Mouse (Mus musculus): ENCODE results near the gene Nfe2. TPM values are rescaled to one million over a fixed set of nuclear protein-coding genes. Genes with fewer than 3 reads are reported as not detected.
A peak's percentile ranks its signal among the peaks of the same experiment; 100 is the strongest.

Gene Nfe2
- total and polyA plus RNA-seq, 2 experiments from 2014 or later: 0.32 to 0.99 TPM

GRCm38 (mm10) chr15:103294649-103295048 lies 36.4 kb upstream of the Nfe2 start:
- no peaks in the 10 kb centered on the region for H3K9me3 ChIP-seq (ENCODE audit: low read length)
- no peaks in the 10 kb centered on the region for H3K27me3 ChIP-seq (ENCODE audit: insufficient read depth, low read length)
- H3K4me1 ChIP-seq (ENCODE audit: insufficient read depth, low read length): peaks cover 8% of the 10 kb centered on the region
- H3K27ac ChIP-seq (ENCODE audit: low read depth, low read length): no peak overlapping the region
- no peak overlapping the region for H3K4me3 ChIP-seq (ENCODE audit: low read depth, low read length)
- no peak overlapping the region for H3K9ac ChIP-seq (replicated peaks; ENCODE audit: low read length, poor library complexity, severe bottlenecking)
- no peak overlapping the region for H3K4me2 ChIP-seq (ENCODE audit: low read depth, low read length, poor library complexity, severe bottlenecking)
- WGBS: 66% methylated on average over 2 of the region's 2 CpGs
- DNase-seq (ENCODE audit: low spot score) (no peak), ATAC-seq (ENCODE audit: low FRiP score) (no peak)
- H3K36me3 ChIP-seq (ENCODE audit: insufficient read depth, low read length): peaks cover 18% of the 10 kb centered on the region
- no peak for TF ChIP-seq CTCF (IDR thresholded peaks at IDR 0.05)

GRCm38 (mm10) chr15:103293375-103293774 lies 35.2 kb upstream of the Nfe2 start:
- H3K9me3 ChIP-seq (ENCODE audit: low read length): no peaks in the 10 kb centered on the region
- H3K4me2 ChIP-seq (ENCODE audit: low read depth, low read length, poor library complexity, severe bottlenecking): no peak overlapping the region
- WGBS: 98% methylated on average over 2 of the region's 2 CpGs
- H3K9ac ChIP-seq (replicated peaks; ENCODE audit: low read length, poor library complexity, severe bottlenecking): no peak overlapping the region
- TF ChIP-seq CTCF (IDR thresholded peaks at IDR 0.05): peak; percentile 27; the same call in 1 of the 2 replicates
- no peak for DNase-seq (ENCODE audit: low spot score)
- H3K4me3 ChIP-seq (ENCODE audit: low read depth, low read length): no peak overlapping the region
- H3K4me1 ChIP-seq (ENCODE audit: insufficient read depth, low read length): no peaks in the 10 kb centered on the region
- H3K36me3 ChIP-seq (ENCODE audit: insufficient read depth, low read length): peaks cover 13% of the 10 kb centered on the region
- H3K27me3 ChIP-seq (ENCODE audit: insufficient read depth, low read length): no peaks in the 10 kb centered on the region
- no peak for ATAC-seq (ENCODE audit: low FRiP score)
- H3K27ac ChIP-seq (ENCODE audit: low read depth, low read length): no peak overlapping the region

- H3K36me3 ChIP-seq (ENCODE audit: insufficient read depth, low read length): peaks cover 13% of the 10 kb centered on the region
- H3K9ac ChIP-seq (replicated peaks; ENCODE audit: low read length, poor library complexity, severe bottlenecking): no peak overlapping the region
- H3K4me2 ChIP-seq (ENCODE audit: low read depth, low read length, poor library complexity, severe bottlenecking): no peak overlapping the region
- no peaks in the 10 kb centered on the region for H3K27me3 ChIP-seq (ENCODE audit: insufficient read depth, low read length)
- WGBS: 77% methylated on average over 4 of the region's 4 CpGs
- no peak for ATAC-seq (ENCODE audit: low FRiP score)
- no peak for DNase-seq (ENCODE audit: low spot score)
- H3K4me3 ChIP-seq (ENCODE audit: low read depth, low read length): no peak overlapping the region
- no peaks in the 10 kb centered on the region for H3K9me3 ChIP-seq (ENCODE audit: low read length)
- no peak for TF ChIP-seq CTCF (IDR thresholded peaks at IDR 0.05)
- no peak overlapping the region for H3K27ac ChIP-seq (ENCODE audit: low read depth, low read length)
- no peaks in the 10 kb centered on the region for H3K4me1 ChIP-seq (ENCODE audit: insufficient read depth, low read length)
Measured at GRCm38 (mm10) chr15:103292673-103293345, 34.6 kb upstream of the Nfe2 start.

- no peaks in the 10 kb centered on the region for H3K4me1 ChIP-seq (ENCODE audit: insufficient read depth, low read length)
- no peaks in the 10 kb centered on the region for H3K27me3 ChIP-seq (ENCODE audit: insufficient read depth, low read length)
- DNase-seq (ENCODE audit: low spot score): no peak
- H3K9me3 ChIP-seq (ENCODE audit: low read length): no peaks in the 10 kb centered on the region
- no peak overlapping the region for H3K27ac ChIP-seq (ENCODE audit: low read depth, low read length)
- ATAC-seq (ENCODE audit: low FRiP score): no peak
- H3K4me3 ChIP-seq (ENCODE audit: low read depth, low read length): no peak overlapping the region
- peaks cover 13% of the 10 kb centered on the region for H3K36me3 ChIP-seq (ENCODE audit: insufficient read depth, low read length)
- no peak overlapping the region for H3K4me2 ChIP-seq (ENCODE audit: low read depth, low read length, poor library complexity, severe bottlenecking)
- TF ChIP-seq CTCF (IDR thresholded peaks at IDR 0.05): no peak
- no peak overlapping the region for H3K9ac ChIP-seq (replicated peaks; ENCODE audit: low read length, poor library complexity, severe bottlenecking)
- WGBS: 93% methylated on average over 9 of the region's 9 CpGs
Measured at GRCm38 (mm10) chr15:103290843-103291242, 32.6 kb upstream of the Nfe2 start.

- DNase-seq (ENCODE audit: low spot score) (no peak), ATAC-seq (ENCODE audit: low FRiP score) (no peak)
- H3K9ac ChIP-seq (replicated peaks; ENCODE audit: low read length, poor library complexity, severe bottlenecking): no peak overlapping the region
- H3K4me3 ChIP-seq (ENCODE audit: low read depth, low read length): no peak overlapping the region
- no peaks in the 10 kb centered on the region for H3K4me1 ChIP-seq (ENCODE audit: insufficient read depth, low read length)
- 85% methylated on average over 6 of the region's 6 CpGs for WGBS
- no peak overlapping the region for H3K4me2 ChIP-seq (ENCODE audit: low read depth, low read length, poor library complexity, severe bottlenecking)
- H3K9me3 ChIP-seq (ENCODE audit: low read length): no peaks in the 10 kb centered on the region
- no peak overlapping the region for H3K27ac ChIP-seq (ENCODE audit: low read depth, low read length)
- H3K27me3 ChIP-seq (ENCODE audit: insufficient read depth, low read length): no peaks in the 10 kb centered on the region
- TF ChIP-seq CTCF (IDR thresholded peaks at IDR 0.05): no peak
- peaks cover 13% of the 10 kb centered on the region for H3K36me3 ChIP-seq (ENCODE audit: insufficient read depth, low read length)
Measured at GRCm38 (mm10) chr15:103290417-103290816, 32.2 kb upstream of the Nfe2 start.

DNA sequence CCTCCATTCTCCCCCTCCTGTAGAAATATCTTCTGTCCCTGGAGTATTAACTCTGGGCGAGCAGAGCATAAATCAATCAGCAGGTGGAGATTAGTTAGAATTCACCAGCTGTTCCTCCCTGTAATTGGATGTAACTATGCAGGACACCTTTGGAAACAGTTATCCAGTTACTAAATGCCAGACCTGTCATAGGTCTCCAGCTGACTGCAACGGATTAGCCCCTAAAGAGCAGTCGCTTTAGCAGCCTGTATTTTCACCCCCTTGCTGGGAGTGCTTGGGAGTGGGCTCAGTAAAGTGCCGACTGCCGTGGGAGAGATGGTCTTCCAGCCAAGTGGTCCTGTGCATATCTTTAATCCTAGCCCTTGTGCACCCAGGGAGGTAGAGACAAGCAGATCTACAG lies 31.4 kb upstream of the Nfe2 start:
- no peak overlapping the region for H3K4me2 ChIP-seq (ENCODE audit: low read depth, low read length, poor library complexity, severe bottlenecking)
- H3K9me3 ChIP-seq (ENCODE audit: low read length): no peaks in the 10 kb centered on the region
- peaks cover 13% of the 10 kb centered on the region for H3K36me3 ChIP-seq (ENCODE audit: insufficient read depth, low read length)
- no peak for DNase-seq (ENCODE audit: low spot score)
- no peak overlapping the region for H3K4me3 ChIP-seq (ENCODE audit: low read depth, low read length)
- H3K4me1 ChIP-seq (ENCODE audit: insufficient read depth, low read length): no peaks in the 10 kb centered on the region
- no peak overlapping the region for H3K27ac ChIP-seq (ENCODE audit: low read depth, low read length)
- no peaks in the 10 kb centered on the region for H3K27me3 ChIP-seq (ENCODE audit: insufficient read depth, low read length)
- 23% methylated on average over 5 of the region's 5 CpGs for WGBS
- peak overlapping the region; percentile 24; the same call in 1 of the 2 replicates for H3K9ac ChIP-seq (replicated peaks; ENCODE audit: low read length, poor library complexity, severe bottlenecking)
- TF ChIP-seq CTCF (IDR thresholded peaks at IDR 0.05): no peak
- no peak for ATAC-seq (ENCODE audit: low FRiP score)
